Mouse (Mus musculus) CH12.LX (cell line): ENCODE measurements around the gene Atp13a2.
A peak's percentile ranks its signal among the peaks of the same experiment; 100 is the strongest.

ENCODE experiments used
- BHLHE40 ChIP-seq: IDR thresholded peaks from 2 replicates; pipeline ENCODE4 v1.6.1; 2011; ENCODE audit warnings: mild to moderate bottlenecking, low read depth, low read length, improper control_type of control experiment
- CHD2 ChIP-seq: IDR thresholded peaks from 2 replicates; pipeline ENCODE4 v1.6.1; 2011; ENCODE audit warnings: low read length, improper control_type of control experiment
- CTCF ChIP-seq, 2 experiments: IDR thresholded peaks in 1 of 2; conservative IDR thresholded peaks in 1 of 2; 2 replicates each; pipeline ENCODE4 v1.5.1; 2011 to 2012; ENCODE audit warnings: low read depth in 2 of 2, low read length in 2 of 2, improper control_type of control experiment in 1 of 2, inconsistent platforms in 1 of 2, mild to moderate bottlenecking in 1 of 2, moderate library complexity in 1 of 2
- EP300 ChIP-seq: IDR thresholded peaks from 2 replicates; pipeline ENCODE4 v1.6.1; 2011; ENCODE audit warnings: low read length, improper control_type of control experiment
- KAT2A ChIP-seq: IDR thresholded peaks from 2 replicates; pipeline ENCODE4 v1.6.1; 2012; ENCODE audit warnings: low read length, improper control_type of control experiment, inconsistent platforms; ENCODE audit not compliant: insufficient replicate concordance
- MAX ChIP-seq: IDR thresholded peaks from 2 replicates; pipeline ENCODE4 v1.6.1; 2011; ENCODE audit warnings: low read length, improper control_type of control experiment
- POLR2A ChIP-seq: IDR thresholded peaks from 2 replicates; pipeline ENCODE4 v1.6.1; 2011; ENCODE audit warnings: low read depth, mild to moderate bottlenecking, improper control_type of control experiment, low read length
- SIN3A ChIP-seq: IDR thresholded peaks from 2 replicates; pipeline ENCODE4 v1.6.1; 2012; ENCODE audit warnings: low read length, improper control_type of control experiment, inconsistent platforms
- TBP ChIP-seq: conservative IDR thresholded peaks from 2 replicates; pipeline ENCODE4 v1.6.1; 2011; ENCODE audit warnings: low read depth, low read length, improper control_type of control experiment
- ZKSCAN1 ChIP-seq: IDR thresholded peaks from 2 replicates; pipeline ENCODE4 v1.6.1; 2012; ENCODE audit warnings: low read depth, inconsistent platforms, low read length, improper control_type of control experiment, borderline replicate concordance

DNA sequence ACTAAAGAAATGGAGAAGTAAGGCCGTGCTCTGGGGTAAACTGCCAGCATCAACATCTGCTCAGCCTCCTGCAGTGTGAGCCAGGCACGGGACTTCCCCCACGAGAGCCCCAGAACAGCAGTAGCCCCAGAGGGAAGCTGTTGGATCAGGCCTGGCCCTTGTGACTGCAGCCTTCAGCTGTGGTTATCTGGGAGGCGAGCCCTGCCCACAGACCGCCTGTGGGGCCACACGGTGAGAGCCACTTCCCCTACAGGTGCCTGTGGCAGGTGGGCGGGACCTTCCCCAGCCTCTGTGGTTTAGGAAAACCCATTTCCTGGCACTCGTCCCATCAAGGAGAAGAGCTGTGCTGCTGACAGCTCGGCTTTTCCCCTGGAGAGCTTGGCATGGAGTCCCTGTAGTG is 3.2 kb upstream of the Atp13a2 start:
- no peak for TF ChIP-seq CTCF (conservative IDR thresholded peaks at IDR 0.05 in 1 of 2, IDR thresholded peaks at IDR 0.05 in 1 of 2; ENCODE audit: low read depth in 2 of 2, low read length in 2 of 2)
- TF ChIP-seq SIN3A, result no peak; the same call in 1 of the 2 replicates
- no peak for TF ChIP-seq KAT2A
- peak; percentile 68; the same call in 1 of the 2 replicates for TF ChIP-seq CHD2
- TF ChIP-seq POLR2A, result no peak
- peak; percentile 61 for TF ChIP-seq MAX
- 0 out of 2 replicates have a peak, but pooled peaks have one; percentile 33 for TF ChIP-seq TBP
- TF ChIP-seq BHLHE40, result peak; percentile 100
- TF ChIP-seq EP300, result peak; percentile 92
- TF ChIP-seq ZKSCAN1, result no peak
